Mouse (Mus musculus) cerebellum, adult 11 months (tissue): ENCODE measurements around the gene Mmrn2.

Experiments used
- DNase-seq: peaks from one replicate; pipeline ENCODE4 v3.0.0; 2022

Gene Mmrn2

DNA sequence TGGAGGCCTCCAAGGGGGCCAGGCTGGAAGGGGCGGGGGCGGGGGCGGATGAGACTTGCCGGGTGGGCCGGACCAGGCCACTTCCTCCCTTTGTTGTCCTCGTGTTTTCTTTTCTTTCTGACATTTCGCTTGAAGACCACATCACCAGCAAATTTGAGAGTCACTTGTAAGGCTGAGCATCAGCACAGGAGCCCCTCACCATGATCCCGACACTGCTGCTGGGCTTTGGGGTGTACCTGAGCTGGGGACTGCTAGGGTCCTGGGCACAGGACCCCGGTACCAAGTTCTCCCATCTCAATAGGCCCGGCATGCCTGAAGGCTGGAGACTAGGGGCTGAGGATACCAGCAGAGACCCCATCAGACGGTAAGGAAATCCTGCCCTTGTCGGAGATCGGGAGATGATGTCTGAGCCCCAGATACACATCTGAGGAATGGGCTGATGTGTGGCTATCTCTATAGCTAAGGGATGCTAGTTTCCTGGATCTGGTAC lies at the start of gene Mmrn2:
TSS of gene Mmrn2 (plus strand) at position 51 of the 490 bp plus-strand sequence.
- DNase-seq = no peak

DNA sequence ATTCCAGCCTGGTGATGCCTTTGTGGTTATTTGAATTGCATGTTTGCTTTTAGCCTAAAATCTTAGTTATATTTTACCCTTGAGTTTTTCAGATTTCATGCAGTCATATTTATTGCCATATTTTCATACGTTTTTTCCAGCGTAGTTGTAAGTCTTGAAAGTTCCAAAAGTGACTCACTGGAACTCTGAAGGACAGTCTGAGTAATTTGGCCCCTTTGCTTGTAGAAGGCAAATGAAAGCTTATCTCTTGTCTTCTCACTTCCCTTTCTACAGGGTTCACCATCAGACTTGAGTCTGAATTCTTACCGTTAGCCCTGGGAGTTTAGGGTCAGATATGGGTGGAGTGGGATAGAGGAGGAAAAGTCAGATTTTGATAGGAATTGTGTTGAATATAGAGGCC lies 48.7 kb upstream of the Mmrn2 start:
- no peak for DNase-seq

DNA sequence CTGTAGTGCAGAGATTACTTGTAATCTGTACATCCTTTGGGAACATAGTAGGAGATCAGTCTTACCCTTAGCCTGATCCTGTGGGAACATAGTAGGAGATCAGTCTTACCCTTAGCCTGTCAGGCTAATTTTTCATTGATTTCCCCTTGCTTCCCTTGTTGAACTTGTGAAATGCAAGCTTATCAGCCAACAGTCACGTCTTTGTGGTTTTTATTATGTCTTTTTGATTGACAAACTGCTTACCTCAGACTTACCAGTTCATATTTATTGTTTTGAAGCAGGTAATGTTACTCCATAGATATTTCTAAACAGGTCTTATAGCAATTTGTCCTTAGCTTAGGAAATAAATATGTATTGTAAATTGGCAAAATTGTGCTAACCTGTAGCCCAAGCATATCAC lies 47.6 kb upstream of the Mmrn2 start:
- DNase-seq = no peak

DNA sequence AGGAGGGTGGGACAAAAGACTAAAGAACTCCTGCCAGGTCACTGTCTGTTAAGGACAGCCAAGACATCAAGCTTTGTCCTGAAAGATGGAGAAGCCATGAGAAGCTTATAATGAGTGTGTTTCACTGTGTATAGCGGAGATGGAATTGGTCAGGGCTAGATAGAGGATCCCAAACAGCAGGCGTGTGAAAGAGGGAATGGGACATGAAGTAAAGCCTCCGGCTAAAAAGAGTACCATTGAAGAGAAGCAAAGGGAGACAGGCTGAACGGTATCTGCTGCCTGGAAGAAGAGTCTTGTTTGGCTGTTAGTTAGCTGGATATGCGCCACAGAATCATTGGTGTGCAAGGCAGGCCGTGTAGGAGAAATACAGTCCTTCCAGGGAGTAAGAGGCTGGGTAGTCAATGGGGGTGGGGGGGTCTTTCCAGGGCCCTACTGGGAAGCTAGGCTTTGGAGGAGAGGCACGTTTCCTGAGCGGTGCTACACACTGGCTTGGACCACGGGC lies 44.6 kb upstream of the Mmrn2 start:
- no peak for DNase-seq

DNA sequence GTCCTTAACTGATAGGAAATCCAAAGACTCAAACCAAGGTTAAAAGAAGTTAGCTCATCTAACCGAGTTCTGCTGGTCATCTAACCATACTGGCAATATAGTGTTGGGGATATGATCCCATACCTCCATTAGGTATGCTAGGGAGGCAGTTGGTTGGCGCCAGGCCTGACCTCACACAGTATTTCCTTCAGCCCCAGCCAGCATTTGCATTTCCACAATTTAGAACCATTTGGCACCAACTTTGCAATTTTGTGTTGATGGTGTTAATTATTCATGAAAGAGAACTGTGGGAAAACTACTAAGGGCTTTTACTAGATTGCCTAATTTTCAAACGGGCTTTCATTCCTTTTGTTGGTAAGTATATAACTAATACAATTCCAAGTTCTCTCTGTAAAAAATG lies 43.4 kb upstream of the Mmrn2 start:
- no peak for DNase-seq

DNA sequence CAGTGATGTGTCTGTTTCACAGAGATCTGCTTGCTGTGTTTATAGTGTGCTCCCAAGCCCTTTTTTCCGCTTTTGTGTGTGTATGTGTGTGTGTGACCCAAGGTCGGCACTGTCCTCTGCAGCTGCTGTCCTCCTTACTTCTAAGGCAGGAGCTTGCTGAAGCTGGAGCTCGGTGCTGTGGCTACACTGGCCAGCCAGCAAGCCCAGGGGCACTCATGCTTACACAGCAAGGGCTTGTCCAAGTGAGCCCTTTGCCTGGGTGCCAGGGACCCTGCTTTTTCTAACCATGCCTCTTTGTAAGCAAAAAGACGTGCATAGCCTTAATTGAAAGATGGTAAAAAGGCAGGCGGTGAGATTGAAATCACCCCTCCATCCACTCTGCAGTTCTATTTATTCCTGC lies 42.8 kb upstream of the Mmrn2 start:
- DNase-seq = no peak

DNA sequence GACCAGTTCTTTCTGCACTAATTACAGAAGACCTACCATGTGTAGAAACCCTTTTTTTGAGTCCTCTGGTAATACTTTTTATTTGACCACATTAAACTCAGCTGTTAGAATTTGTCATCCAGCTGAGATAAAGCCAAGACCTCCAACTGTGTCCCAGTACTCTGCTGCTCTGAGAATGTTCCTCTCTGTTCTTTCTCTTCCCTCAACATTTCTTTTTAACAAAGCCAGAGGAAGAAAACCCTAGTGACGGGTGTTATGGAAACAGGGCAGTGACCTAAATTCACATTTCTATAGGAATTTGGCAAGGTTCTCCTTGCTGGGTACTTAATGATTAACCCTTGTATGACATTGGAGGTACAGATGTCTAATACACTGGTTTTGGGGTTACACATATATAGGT lies 35.8 kb upstream of the Mmrn2 start:
- no peak for DNase-seq

DNA sequence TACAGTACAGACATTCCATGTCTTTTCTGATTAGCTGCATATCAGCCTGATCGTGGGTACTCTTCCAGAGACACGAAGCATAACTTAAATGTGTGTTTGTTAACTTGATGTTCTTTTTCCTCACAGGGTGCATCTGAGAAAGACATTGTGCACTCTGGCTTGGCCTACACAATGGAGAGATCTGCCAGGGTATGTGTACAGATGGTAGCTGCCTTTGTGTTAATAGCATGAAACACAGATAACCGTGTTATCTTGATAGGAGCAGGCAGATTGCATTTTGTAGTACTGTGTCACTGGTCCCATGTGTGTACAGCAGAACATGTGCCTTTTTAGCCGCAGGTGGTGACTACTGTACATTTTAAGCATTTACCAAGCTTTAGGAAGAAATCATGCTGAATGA lies 33.3 kb upstream of the Mmrn2 start:
- DNase-seq = no peak

DNA sequence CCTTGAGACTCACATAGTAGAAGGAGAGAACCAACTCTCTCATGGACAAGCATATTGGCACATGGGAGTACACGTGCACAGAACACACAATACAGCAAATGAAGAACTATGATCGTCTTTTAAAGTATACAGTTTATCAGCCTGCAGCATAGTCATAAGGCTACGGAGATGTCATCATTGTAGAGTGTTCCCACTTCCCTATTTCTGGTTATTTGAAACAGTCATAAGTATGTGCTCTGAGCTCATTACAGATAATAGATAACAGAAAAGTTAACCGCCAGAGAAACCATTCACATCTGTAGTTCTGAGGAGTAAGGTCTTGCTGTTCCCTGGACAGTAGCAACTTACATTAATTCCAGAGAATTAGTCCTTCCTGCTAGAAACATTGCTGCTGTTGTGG lies 32.2 kb upstream of the Mmrn2 start:
- no peak for DNase-seq

DNA sequence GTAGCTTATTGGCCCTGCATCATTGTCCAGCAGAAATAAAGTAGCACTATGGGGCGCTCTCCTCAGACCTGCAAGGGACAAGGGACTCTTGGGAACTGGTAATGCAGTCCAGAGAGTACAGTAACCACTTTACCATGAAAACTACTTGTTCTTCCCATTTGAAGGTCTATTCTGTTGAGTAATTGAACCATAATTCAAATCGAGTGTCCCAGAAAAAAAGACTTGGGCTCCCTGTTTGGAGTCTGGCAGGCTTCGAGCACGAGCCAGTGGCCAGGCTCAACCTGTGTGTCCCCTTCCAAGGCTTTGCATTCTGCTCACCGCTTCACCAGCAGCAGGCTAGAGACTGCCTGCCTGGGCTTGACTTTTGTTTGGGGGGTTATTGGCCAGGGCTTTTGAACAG lies 30.9 kb upstream of the Mmrn2 start:
- no peak for DNase-seq

DNA sequence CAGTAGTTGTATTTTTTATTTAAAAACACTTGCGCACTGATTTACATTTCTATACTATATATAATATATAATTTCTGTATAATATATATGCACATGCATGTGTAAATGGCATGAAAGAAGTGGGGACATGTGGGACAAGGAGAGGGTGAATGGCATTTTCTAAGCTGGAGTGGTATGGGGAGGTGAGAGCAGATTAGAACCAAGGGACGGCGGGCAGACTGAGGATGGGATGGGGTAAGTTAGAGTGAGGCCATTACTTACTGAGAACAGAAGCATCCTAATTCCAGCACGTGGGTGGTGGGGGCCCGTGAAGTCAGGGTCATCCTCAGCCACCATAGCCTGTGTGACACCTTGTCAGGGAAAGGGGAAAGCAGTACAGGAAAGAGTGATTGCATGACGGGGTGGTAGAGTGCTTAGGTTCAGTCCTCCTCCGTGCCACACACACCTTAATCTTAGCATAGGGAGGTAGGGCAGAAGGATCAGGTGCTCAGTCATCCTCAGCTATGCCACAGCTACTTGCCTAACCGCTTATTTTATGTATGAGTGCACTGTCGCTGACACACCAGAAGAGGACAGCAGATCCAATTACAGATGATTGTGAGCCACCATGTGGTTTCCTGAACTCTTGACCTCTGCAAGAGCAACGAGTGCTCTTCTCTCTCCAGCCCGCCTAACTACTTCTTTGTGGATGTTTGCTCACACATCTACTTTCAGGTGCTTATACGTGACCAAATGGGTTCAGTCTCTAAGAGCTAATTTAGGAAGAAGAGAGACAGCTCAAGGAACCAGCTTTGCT lies 29.3 kb upstream of the Mmrn2 start:
- no peak for DNase-seq

DNA sequence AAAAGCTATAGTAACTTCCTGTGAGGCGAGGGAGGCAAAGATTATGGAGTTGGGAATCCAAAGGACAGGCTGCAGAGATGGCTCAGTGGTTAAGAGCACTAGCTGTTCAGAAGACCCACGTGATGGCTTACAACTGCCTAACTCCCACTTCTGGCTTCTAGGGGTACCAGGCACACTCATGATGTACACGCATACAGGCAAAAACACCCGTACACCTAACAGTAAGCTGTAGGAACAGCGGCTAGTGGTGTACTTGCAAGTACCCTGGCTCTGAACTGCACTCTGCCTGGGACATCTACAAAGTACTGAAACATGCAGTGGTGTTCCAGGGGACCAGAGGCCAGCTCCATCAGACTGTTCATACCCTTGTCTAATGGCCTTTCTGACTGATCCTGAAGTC lies 28.2 kb upstream of the Mmrn2 start:
- DNase-seq = no peak

DNA sequence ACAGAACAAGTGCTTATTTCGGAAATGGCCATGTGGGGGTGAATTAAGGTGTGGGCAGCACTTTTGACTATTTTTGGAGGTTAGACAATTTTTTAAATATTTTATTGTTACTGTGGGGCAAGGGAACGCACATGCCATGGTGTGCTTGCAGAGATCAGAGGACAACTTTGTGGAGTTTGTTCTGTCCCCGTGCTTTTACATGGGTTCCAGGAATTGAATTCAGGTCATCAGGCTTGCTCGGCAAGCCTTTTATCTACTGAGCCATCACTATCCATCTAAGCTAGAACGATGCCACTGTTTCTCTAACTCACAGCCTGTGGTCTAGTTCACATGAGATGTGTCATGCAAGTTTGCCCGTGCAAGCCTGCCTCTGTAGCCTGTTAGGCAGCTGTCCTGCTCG lies 27.0 kb upstream of the Mmrn2 start:
- DNase-seq = no peak

DNA sequence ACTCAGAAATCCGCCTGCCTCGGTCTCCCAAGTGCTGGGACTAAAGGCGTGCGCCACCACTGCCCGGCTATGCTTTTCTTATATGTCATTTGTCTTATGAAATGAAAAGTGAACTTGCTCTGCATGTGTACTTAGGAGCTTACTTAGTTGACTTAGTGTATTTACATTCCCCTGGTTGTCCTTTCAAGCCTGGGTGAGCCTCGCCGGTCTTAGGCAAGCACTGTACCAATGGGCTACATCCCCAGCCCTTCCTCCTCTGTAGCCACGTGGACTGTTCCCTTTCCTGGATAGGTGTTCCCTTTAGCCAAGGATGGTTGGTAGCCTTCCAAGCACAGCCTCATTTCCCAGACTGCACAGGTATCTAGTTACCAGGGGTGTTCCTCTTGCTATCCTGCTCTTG lies 26.3 kb upstream of the Mmrn2 start:
- DNase-seq = no peak

DNA sequence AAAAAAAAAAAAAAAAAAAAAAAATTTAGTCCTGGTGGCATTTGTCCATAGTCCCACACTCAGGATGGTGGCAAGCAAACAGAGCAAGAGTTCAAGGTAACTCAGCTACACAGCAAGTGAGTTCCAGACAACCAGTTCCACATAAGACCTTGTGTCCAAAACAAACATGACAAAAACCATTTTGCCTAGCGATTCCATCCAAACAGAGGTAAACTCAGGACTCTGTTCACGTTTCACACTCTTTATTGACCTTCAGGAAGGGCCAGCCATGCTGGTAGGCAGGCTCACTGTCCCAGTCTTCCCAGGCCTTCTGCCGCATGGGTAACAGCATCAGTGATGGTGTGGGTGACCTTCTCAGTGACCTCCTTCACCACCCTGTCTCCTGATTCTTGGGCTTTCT lies 23.6 kb upstream of the Mmrn2 start:
- DNase-seq = no peak

DNA sequence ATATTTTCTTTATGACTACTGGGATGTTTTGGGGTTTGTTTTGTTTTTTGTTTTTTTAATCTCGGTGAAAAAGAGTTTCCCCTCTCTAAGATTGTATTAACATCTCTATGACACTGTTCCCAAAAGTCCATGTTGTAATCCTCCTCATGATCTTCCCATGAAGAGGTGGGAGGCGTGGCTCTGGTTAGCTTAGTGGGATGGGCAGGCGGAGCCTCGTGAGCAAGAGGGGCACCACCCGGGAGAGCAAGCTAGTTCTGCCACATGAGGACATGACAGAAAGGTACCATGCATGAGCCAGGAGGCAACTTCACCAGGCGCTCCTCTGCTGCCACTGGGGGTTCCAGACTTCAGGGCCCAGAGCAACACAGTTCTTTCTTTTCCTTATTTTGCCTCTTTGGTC lies 22.7 kb upstream of the Mmrn2 start:
- DNase-seq = no peak

DNA sequence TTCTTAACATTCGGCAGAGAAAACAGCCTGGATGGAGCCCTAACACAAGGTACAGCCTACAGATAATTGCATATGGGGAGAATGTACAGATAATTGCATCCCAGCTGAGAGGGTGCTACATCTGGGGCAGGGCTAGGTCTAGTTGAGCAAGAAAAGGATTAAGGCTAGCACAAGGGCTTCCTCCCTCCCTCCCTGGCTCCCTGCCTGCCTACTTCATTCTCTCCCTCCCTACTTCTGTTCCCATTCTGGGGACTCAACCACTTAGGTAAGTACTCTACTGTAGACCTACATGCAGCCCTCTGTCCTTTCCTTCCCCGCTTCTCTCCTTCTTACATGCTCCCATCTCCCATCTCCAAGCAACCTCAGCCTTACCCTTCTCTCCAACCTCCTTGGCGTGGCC lies 21.9 kb upstream of the Mmrn2 start:
- DNase-seq = no peak

DNA sequence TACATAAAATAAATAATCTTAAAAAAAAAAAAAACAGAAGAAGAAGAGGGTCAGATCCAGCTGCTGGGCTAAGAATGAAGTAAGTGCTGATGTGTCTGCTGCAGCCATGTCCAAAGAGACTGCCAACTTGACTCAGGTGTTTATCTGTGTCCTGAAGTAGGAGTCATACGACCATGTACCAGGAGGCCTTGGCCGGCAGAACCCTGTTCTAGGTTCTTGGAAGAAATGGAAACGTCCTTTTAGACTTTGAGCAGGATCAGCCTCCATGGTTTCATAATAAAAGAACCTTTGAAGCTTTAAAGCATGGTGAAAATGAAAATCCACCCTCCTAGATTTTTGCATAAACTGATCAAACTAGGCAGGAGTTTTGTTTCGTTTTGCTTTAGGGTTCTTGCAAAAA lies 20.8 kb upstream of the Mmrn2 start:
- no peak for DNase-seq

DNA sequence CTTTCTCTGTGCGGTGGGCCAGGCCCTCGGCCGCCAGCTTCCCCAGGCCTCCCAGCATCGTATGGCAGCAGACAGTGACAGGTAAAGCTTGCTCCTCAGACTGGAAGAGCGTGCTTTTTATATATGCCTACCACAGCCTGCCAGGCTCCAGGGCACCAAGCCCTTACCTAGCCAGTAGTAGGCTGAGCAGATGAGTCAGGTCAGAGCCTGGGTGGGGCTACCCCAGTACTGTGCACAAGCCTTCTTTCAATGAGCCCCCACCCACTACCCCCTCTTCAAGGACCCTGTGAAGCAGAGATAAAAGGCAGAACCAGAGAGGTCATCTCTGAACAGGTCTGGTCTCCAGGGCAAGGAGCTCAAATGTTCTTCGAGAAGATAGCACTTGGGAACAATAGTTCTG lies 20.0 kb upstream of the Mmrn2 start, which contains the start of gene Fam25c:
TSS of gene Fam25c (minus strand) at position 133 of the 400 bp plus-strand sequence.
- DNase-seq = no peak

DNA sequence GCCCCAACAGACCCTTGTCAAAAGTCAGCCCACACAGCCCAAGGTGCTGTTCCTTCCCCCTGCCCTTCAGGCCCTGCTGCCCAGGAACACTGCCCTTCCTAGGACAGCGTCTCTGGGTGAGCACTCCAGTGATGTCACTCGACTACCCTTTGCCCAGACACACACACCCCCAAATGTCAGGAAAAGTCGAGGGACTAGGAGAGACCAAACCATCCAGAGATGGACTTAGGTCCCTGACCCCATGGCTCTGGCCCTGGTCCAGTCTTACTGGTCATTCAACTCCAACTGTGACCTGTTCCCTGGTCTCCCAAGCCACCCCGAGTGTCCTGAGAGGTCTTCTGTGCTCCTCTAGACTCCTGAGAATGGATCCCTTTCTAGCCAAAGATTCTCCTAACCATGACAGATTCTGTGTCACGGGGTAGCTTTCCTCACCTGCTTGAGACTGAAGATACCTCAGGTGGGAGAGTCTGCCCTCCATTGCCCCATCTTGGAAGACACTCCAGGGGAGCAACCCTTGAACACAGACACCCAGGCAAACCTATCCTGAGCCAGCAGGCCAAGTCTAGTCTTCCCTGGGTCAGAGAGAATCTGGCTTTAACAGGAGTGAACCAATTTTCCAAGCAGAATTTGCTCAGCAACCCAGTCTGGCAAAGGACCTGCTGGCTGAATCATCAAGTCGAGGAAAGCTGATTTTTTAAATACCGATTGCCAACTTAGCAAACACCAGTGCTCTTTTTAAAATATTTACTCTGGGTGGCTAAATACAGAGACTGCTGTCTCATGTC lies 17.4 kb upstream of the Mmrn2 start:
- DNase-seq = no peak

DNA sequence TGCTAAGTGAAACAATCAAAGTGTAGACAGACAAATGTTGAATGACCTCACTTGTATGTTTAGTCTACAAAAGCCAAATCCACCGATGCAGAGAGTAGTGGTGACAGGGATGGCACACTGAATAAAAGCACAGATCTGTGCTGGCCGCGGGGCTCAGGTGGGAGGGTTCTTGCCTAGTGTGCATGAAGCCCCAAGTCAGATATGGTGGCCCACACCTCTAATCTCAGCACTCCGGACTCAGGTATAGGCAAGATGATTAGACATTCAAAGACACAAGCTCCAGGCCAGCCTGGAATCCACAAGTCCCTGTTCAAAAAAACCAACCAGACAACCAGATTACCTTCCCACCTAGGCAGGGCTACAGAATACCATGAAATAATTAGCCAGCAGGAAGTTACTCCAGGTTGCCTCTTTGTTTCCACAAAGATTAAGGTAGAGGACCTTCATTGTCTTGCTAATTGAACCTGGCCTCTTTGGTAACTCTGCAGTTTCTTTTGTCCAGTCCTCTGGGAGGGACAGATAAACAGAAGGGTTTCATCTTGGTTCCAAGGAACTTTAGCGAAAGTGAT lies 15.5 kb upstream of the Mmrn2 start:
- DNase-seq = no peak

DNA sequence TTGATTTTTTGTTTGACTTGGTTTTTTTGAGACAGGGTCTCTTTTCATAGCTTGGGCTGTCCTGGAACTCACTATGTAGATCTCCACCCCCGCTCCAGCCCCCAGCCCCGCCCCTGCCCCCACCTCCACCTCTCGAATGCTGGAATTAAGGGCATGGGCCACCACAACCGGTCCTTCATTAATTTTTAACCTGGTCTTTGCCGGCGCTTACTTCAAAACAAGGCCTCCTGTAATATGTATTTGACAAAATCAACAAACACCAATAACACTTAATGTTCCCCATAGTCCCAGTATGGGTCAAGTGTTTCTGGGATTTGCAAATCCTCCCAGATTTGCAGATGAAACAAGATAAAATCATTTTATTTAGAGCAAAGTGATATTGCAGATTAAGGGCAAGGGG lies 15.0 kb upstream of the Mmrn2 start:
- no peak for DNase-seq

DNA sequence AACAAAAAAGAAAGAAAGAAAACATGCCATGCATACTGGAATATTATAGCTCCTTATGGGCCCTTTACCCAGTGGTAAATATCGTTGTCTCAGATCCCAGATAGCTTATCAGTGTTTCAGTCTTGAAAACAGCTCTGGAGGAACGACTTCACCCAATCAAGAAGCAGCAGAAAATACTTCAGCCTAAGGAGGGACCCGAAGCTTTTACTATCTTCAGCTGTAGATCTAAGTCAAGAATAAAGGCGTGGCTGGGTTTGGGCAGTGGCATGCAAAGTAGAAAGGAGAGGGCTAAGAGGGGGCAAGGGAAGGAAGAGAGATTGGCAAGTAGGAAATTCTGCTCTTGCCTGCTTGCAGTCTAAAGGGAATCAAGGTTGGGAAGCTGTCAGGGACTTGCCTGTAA lies 13.1 kb upstream of the Mmrn2 start:
- no peak for DNase-seq
